Mouse (Mus musculus): ENCODE data around the gene Pgam5.

DNA sequence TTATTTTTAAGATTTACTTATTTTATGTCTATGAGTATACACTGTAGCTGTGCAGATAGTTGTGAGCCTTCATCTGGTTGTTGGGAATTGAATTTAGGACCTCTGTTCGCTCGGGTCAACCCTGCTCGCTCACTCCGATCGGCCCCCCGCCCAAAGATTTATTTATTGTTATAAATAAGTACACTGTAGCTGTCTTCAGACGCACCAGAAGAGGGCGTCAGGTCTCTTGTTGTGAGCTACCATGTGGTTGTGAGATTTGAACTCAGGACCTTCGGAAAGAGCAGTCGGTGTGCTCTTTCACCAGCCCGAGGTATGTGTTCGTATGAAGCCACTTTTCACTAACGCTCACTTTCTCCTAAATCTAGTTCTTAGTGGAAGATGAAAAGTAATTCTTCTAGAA is 38.1 kb downstream of the Pgam5 start:
- TF ChIP-seq POLR2A (IDR thresholded peaks at IDR 0.05; ENCODE audit: low read depth, low read length) = no peak
- no peak for TF ChIP-seq CTCF (IDR thresholded peaks at IDR 0.05; ENCODE audit: extremely low read depth, insufficient read depth, insufficient read length, insufficient replicate concordance)
